Mouse (Mus musculus) megakaryocyte progenitor cell, adult 5-6 weeks (primary cell): ENCODE measurements around the gene Mcpt4. TPM values are rescaled to one million over a fixed set of nuclear protein-coding genes. Genes with fewer than 3 reads are reported as not detected.
"Not testable (repeated sequence)": the region's sequence is repeated elsewhere in the genome, so short reads cannot be mapped to it uniquely, and the experiment has no call there.

ENCODE experiments used
- ATAC-seq: replicated peaks from 2 replicates; pipeline ENCODE4 v1.8.0; 2016; ENCODE audit warnings: mild to moderate bottlenecking, moderate TSS enrichment, inconsistent platforms; ENCODE audit not compliant: poor library complexity
- total RNA-seq, 2 experiments: library from RNA; stranded (forward) in 1 of 2; stranded (reverse) in 1 of 2; fragments of 157-497, 149-512 nt in 1 of 2; fragments of 200-1000 nt in 1 of 2; gene quantifications; 2 replicates each; pipeline versions ENCODE4 v1.2.3 to v1.2.4; 2015 to 2017

Gene Mcpt4
- total RNA-seq (2015) (not detected in 2 replicates), total RNA-seq (2017) (not detected in 2 replicates)

DNA sequence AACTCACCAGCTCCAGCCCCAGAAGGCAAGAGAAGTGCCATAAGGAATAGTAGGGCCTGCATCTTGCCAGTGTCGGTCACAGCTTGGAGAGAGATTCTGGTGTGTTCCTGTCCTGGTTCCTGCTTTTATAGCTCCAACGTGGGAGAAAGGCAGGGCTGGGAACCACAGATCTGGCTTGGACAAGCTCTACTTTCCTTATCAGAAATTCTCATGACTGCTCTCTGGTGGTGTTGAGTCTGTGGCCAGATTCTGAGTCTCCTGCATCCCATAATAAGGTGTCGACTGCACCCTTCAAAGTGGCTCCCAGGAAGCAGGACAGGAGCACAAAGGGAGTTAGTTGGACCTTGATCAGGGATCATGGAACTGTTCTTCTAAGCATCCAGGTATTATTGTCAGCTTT is at the start of gene Mcpt4:
Gene Mcpt4 (minus strand): TSS at position 101 of the 400 bp plus-strand sequence.
- not testable (repeated sequence) for ATAC-seq

DNA sequence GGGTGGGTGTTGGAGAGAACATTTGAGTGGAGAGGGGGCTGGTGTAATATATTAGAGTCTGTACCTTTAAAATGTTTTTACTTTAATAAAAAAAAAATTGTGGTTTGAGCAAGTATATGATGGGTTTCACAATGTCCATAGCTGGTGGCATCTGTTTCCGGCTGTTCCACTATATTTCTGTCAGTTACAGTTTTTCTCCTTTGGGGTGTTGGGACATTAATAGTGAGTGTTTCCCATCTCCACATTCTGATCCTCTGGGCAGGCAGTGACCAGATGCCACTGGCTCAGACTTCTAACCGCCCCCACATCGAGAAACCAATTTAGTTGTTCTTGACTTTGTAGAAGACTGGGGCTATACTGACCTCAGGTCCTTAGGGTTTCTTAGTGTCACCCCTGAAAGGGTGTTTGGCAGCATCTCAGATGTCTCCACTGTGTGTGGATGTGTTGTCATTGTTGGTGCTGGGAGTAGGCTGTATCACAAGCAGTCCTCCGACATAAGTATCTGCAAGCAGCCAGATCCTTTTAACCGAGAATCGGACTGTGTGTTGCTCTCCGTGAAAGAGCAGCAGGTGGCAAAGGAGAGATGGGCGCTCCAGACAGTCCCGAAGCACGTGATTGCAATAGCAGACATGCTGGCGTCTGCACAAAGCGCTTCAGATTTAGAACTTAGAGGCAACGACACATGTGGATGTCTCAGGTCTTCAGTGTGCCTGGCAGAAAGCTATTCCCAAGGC is 43.5 kb upstream of the Mcpt4 start:
- peak; percentile 56 for ATAC-seq

DNA sequence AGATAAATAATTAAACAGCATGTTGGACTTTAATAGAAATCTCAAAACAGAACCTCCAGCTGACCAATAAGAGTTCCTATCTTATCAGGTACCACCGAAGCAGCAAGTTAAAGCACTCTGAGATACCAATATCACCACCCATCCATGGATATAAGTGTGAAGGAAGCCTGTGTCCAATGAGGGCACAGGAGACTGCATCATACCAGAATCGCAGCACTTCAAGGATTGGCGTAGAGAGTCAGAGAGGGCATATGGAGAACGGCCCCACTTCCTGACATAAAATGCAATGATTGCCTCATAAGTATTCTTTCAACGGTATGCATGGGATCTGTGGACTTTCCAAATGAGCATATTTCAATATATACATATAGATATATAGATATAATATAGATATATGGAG is 42.9 kb upstream of the Mcpt4 start:
- ATAC-seq: peak; percentile 55

- ATAC-seq: no peak
Measured at GRCm38 (mm10) chr14:56103452-56103851, 41.3 kb upstream of the Mcpt4 start.

- peak; percentile 69 for ATAC-seq
Measured at GRCm38 (mm10) chr14:56102386-56102785, 40.3 kb upstream of the Mcpt4 start, which contains the start of gene Ctsg. Ctsg (minus strand) TSS chr14:56102574.

DNA sequence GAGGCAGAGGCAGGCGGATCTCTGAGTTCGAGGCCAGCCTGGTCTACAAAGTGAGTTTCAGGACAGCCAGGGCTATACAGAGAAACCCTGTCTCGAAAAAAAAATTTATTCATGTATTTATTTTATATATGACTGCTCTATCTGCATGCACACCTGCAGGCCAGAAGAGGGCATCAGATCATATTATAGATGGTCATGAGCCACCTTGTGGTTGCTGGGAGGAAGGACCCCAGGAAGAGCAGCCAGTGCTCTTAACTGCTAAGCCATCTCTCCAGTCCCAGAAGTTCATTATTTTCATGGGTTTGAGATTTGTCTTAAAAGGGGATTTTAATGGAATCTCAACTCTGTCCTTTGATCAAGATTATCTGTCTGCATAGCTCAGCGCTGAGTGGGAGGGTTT is 36.8 kb upstream of the Mcpt4 start:
- ATAC-seq: peak; percentile 47; the same call in 1 of the 2 replicates

DNA sequence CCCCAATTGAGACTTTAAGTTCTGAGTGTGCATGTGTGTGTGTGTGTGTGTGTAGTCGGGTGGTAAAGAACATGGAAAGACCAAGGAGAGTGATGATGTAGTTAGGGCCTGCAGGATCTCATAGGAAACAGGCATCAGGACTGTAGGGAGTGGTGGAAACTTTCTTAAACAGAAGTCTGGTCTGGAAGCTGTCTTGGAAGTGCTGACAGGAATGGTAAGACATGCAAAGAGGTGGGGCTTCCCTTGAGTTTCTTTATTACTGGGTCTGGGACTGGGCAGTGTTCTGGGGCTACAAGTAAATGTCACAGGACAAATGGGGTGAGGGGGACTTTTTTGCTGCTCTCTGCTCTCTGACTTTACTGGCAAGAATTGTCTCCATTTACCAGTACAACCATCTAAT is 35.5 kb upstream of the Mcpt4 start:
- ATAC-seq: no peak

GRCm38 (mm10) chr14:56093353-56093752 is 31.2 kb upstream of the Mcpt4 start:
- peak; percentile 58 for ATAC-seq

DNA sequence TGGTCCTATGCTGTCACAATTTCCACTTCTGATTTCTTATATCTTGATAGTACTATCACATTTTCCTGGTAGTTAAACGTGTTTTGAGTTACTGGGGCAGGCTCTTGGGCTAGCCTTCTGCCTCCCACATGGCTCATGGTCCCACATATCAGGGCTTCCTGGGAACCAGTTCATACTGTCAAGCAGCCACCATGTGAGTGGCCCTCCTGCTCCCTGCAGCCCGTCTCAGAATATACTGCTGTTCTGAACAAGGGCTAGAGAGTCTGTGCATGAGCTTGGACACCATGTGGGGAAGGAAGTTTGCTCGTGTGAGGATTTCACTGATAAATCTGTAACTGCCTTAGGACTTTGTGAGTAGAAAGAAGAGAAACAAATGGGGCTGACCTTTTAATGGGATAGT is 24.6 kb upstream of the Mcpt4 start:
- ATAC-seq: no peak

GRCm38 (mm10) chr14:56085167-56085566 is 23.1 kb upstream of the Mcpt4 start, which contains the start of gene Mcpt8:
Mcpt8 (minus strand) TSS chr14:56085273.
- peak; percentile 80 for ATAC-seq

DNA sequence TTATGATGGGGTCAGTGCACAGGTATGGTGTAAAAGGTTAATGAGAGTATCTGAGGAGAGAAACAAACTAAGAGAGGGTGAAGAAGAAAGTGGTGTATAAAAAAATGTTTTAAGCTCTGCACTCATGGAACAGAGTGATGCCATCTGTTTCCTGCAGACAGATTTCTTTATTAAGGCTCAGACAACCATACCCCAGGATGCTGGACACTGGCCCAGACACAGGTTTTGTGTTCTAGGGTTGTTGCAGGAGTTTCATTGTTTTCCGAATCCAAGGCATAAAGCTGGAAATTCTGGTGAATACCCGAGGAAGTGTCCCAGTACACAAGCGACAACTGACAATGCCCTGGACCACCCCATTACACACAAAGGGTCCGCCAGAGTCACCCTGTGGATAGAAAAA is 19.9 kb upstream of the Mcpt4 start:
- ATAC-seq: no peak

DNA sequence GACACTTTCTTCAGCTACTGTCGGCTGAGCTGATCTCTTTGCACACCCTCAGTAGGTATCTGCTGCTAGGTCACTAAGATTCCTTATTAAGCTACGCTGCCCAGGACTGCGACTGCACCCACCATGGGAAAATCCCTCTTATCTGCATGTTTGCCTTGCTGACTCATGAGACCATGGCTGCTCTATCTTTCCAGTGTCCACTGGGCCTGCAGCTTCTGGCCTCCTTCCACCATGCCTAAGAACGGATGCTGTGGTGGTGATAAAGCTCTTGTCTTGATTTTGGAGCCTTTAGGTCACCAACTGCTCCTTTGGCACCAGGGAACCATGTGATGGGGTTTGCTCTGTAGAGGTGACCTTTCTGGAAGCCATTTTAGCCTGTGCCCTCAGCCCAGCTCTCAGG is 4.4 kb downstream of the Mcpt4 start:
- ATAC-seq: peak; percentile 79

DNA sequence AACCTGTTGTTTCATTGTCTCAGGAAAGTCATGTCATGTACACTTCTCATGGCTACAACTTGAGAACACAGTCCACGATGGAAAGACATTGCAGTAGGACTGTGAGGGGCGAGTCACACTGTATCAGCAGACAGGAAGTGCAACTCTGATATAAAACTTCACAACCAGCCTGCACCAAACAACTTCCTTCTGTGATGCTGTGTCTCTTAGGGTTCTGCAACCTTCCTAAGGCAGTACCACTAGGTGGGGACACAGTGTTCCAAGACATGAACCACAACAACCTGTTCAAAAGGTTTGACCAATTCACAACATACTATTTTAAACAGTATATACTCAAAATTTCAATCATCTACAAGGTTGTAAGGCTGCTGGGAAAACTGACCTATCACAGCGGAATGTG is 6.7 kb downstream of the Mcpt4 start:
- ATAC-seq: peak; percentile 55

DNA sequence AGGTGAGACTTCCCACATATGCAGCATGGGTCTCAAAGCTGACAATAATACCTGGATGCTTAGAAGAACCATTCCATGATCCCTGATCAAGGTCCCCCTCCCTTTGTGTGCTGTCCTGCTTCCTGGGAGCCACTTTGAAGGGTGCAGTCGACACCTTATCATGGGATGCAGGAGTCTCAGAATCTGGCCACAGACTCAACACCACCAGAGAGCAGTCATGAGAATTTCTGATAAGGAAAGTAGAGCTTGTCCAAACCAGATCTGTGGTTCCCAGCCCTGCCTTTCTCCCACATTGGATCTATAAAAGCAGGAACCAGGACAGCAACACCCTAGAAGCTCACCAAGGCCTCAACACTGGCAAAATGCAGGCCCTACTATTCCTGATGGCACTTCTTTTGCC is 20.3 kb downstream of the Mcpt4 start, which contains the start of gene Mcpt2:
Gene Mcpt2 (plus strand): TSS at position 250 of the 400 bp plus-strand sequence.
- ATAC-seq: peak; percentile 64; the same call in 1 of the 2 replicates

GRCm38 (mm10) chr14:56034433-56034832 is 27.7 kb downstream of the Mcpt4 start:
- peak; percentile 46; the same call in 1 of the 2 replicates for ATAC-seq

DNA sequence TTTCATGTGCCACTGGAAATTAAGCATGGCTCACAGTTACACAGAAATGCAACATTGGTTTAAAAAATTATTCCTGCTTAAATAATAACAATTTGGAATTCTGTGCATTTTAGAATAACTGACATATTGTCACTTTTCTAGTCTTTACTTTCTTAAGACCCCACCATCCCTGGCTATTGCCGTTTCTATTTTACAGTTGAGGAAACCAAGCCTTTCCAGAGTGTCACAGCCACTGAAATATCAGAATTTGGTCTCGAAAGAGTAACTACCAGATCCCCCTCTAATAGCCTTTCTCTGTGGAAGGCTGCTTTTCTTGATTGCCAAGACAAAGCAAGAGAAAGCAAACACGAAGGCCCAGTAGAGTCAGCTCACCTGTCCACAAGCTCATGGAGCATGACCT is 31.7 kb downstream of the Mcpt4 start, which contains the start of gene Mcpt9:
Gene Mcpt9 (minus strand): TSS at position 101 of the 400 bp plus-strand sequence.
- not testable (repeated sequence) for ATAC-seq

- peak; percentile 98 for ATAC-seq
Measured at GRCm38 (mm10) chr14:56021305-56021704, 40.8 kb downstream of the Mcpt4 start.

DNA sequence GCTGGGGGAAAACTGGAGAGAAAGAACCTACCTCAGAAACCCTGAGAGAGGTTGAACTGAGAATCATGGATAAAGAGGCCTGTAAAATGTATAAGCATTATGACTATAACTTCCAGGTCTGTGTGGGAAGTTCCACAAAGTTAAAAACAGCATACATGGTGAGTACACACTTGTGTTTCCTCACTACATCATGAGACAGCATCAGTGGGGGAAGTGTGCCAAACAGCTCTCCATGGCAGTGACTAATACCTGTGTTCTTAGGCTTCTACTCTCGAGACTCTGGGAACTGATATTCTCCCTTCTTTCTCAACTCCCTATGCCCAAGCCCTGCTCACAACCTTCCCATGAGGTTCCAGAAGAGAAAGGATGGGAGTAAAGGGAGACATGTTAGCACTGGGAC is 42.7 kb downstream of the Mcpt4 start:
- no peak for ATAC-seq

DNA sequence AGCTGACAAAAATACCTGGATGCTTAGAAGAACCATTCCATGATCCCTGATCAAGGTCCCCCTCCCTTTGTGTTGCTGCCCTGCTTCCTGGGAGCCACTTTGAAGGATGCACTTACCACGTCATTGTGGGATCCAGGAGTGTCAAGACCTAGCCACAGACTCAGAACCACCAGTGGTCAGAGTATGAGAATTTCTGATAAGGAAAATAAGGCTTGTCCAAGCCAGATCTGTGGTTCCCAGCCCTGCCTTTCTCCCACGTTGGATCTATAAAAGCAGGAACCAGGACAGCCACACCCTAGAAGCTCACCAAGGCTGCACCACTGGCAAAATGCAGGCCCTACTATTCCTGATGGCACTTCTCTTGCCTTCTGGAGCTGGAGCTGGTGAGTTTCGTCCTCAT is 44.4 kb downstream of the Mcpt4 start, which contains the start of gene Mcpt1:
Gene Mcpt1 (plus strand): TSS at position 301 of the 400 bp plus-strand sequence.
- ATAC-seq: not testable (repeated sequence)

GRCm38 (mm10) chr14:56013924-56014323 is 48.2 kb downstream of the Mcpt4 start:
- ATAC-seq: no peak

DNA sequence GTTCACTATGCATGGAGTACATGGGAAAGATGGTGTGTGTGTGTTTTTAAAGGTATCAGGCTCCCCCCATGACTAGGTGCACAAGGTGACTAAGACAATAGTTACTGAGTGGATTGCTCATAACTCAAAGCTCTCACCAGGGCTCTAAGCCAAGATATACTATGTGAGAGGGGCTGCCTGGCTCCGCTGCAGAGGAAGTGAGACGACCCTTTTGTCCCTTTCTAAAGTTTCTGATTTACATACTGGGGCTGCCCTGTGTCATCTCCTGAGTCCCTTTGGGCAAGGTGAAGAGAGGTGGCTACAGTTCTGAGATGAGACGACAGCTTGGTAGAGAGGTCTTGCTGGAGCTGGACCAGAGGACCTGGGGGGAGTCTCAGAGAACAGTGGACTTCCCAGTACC is 49.0 kb downstream of the Mcpt4 start:
- no peak for ATAC-seq
